Mouse (Mus musculus) forebrain, postnatal 0 days (tissue): ENCODE measurements around the gene Sult2a2. TPM values are rescaled to one million over a fixed set of nuclear protein-coding genes. Genes with fewer than 3 reads are reported as not detected.
"Not testable (repeated sequence)": the region's sequence is repeated elsewhere in the genome, so short reads cannot be mapped to it uniquely, and the experiment has no call there.

Source experiments
- ATAC-seq: fragments of 200-750 bp; cut with Nextera tagmentation; 2 replicates; pipeline ENCODE4 v1.8.0; 2017; ENCODE audit warnings: mild to moderate bottlenecking, moderate library complexity
- DNase-seq: peaks from one replicate; pipeline ENCODE4 v3.0.0-alpha.2; 2015
- H3K27ac ChIP-seq: fragments of 300-500 bp; sonication (generic); 2 replicates; pipeline ENCODE4 v1.5.1; 2014; ENCODE audit warnings: low read depth, mild to moderate bottlenecking, antibody characterized with exemption, low read length, moderate library complexity, mixed read lengths
- H3K27me3 ChIP-seq: fragments of 300-500 bp; sonication (generic); 2 replicates; pipeline ENCODE4 v1.6.1; 2014; ENCODE audit warnings: mild to moderate bottlenecking, low read length, mixed read lengths; ENCODE audit not compliant: insufficient read depth
- H3K36me3 ChIP-seq: fragments of 300-500 bp; sonication (generic); 2 replicates; pipeline ENCODE4 v1.6.1; 2014; ENCODE audit warnings: mild to moderate bottlenecking, moderate library complexity; ENCODE audit not compliant: insufficient read depth
- H3K4me1 ChIP-seq: fragments of 300-500 bp; sonication (generic); 2 replicates; pipeline ENCODE4 v1.6.1; 2014; ENCODE audit warnings: antibody characterized with exemption; ENCODE audit not compliant: insufficient read depth
- H3K4me2 ChIP-seq: fragments of 300-500 bp; sonication (generic); 2 replicates; pipeline ENCODE4 v1.6.1; 2014; ENCODE audit warnings: low read depth, mild to moderate bottlenecking, moderate library complexity
- H3K4me3 ChIP-seq: fragments of 300-500 bp; sonication (generic); 2 replicates; pipeline ENCODE4 v1.5.1; 2014; ENCODE audit warnings: low read depth, low read length, mixed read lengths
- H3K9ac ChIP-seq: fragments of 300-500 bp; sonication (generic); 2 replicates; pipeline ENCODE4 v1.6.1; 2014; ENCODE audit warnings: mild to moderate bottlenecking
- H3K9me3 ChIP-seq: fragments of 300-500 bp; sonication (generic); 2 replicates; pipeline ENCODE4 v1.6.1; 2016; ENCODE audit warnings: low read length
- CTCF ChIP-seq: sonication (generic); IDR thresholded peaks from 2 replicates; pipeline ENCODE4 v1.5.1; 2016; ENCODE audit warnings: antibody characterized with exemption, control low read depth, low read depth
- WGBS: fragments of 180-500 bp; shearing (Covaris S2); extraction: QIAGEN DNeasy Blood & Tissue Kit; methylation state at CpG from one replicate; pipeline ENCODE4 v1.1.7; 2014; 5-methylcytosine and 5-hydroxymethylcytosine counted together
- polyA plus RNA-seq: library from polyadenylated mRNA; unstranded; fragments of >200 nt; fragmentation: Nextera tagmentation; extraction: Ambion mirVana; gene quantifications from 2 replicates; pipeline ENCODE4 v1.2.1, GENCODE M21; 2015
- total RNA-seq: library from RNA; depleted of rRNA; stranded (reverse); fragments of >200 nt; gene quantifications from 2 replicates; pipeline ENCODE4 v1.2.3, GENCODE M21; 2014; rRNA removed

The Sult2a2 gene
- total RNA-seq: not detected in 2 replicates
- not detected in 2 replicates for polyA plus RNA-seq

- not testable (repeated sequence) for ATAC-seq, H3K36me3 ChIP-seq, H3K27ac ChIP-seq, H3K27me3 ChIP-seq, H3K4me3 ChIP-seq, DNase-seq, H3K4me1 ChIP-seq, H3K9ac ChIP-seq, H3K9me3 ChIP-seq, H3K4me2 ChIP-seq
- WGBS: 96% methylated on average over 1 of the region's 2 CpGs
These were observed at the start of gene Sult2a2 for GRCm38 (mm10) chr7:13733205-13733604. TSS of gene Sult2a2 (plus strand) at chr7:13733505.

DNA sequence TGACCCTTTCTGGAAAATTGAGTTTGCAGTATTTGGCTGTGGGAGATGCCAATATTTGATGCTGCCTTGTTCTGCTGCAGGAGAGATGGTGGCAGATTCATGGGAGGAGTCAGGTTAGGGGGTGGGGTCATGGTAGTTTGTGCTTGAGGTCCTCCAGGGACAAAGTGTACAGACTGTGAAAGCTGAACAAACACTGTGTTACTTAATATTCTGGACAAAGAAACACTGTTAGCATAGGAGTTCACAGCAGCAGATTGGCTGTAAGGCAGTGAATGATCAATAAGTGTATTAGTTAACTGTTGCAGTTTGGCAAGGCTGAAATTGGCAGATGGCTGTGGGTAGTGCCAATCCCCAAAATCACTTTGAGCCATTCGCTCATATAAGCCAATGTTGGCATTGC is 80.6 kb downstream of the Sult2a2 start:
- H3K9me3 ChIP-seq: peaks cover 9% of the 10 kb centered on the region; the same call in 1 of the 2 replicates
- H3K27me3 ChIP-seq: no peaks in the 10 kb centered on the region
- no peak overlapping the region for H3K9ac ChIP-seq
- ATAC-seq (no peak), DNase-seq (no peak)
- no peak for TF ChIP-seq CTCF
- WGBS: 82% methylated on average over 1 of the region's 1 CpGs
- no peak overlapping the region for H3K4me3 ChIP-seq
- H3K4me1 ChIP-seq: no peaks in the 10 kb centered on the region
- no peaks in the 10 kb centered on the region for H3K36me3 ChIP-seq
- H3K27ac ChIP-seq: no peak overlapping the region
- no peak overlapping the region for H3K4me2 ChIP-seq

Other genes with a start within 250 kb of the Sult2a2 start
- gene Bsph2, start 162.4 kb upstream of the Sult2a2 start, total RNA-seq: not detected in 2 replicates
- gene Bsph2, start 162.4 kb upstream of the Sult2a2 start, polyA plus RNA-seq: not detected in 2 replicates
- not detected in 2 replicates for gene Sult2a5, start 109.5 kb upstream of the Sult2a2 start, total RNA-seq
- gene Sult2a5, start 109.5 kb upstream of the Sult2a2 start, polyA plus RNA-seq: not detected in 2 replicates
- gene Sult2a1, start 103.9 kb downstream of the Sult2a2 start, total RNA-seq: not detected in 2 replicates
- not detected in 2 replicates for gene Sult2a1, start 103.9 kb downstream of the Sult2a2 start, polyA plus RNA-seq